Mouse (Mus musculus) thymus, adult 2 months (tissue): ENCODE measurements at regions not wholly inside any gene's neighbourhood (a gene's known extent, or its start where the extent isn't known, plus 50 kb on each side); places are given as distances from the start of the nearest gene placed in this dataset.

Experiments used
- CTCF ChIP-seq: fragments of 200-500 bp; IDR thresholded peaks from 2 replicates; pipeline ENCODE4 v1.5.1; 2012; ENCODE audit warnings: mild to moderate bottlenecking, control low read depth, low read length, moderate library complexity, borderline replicate concordance; ENCODE audit not compliant: control insufficient read depth, poor library complexity, insufficient read depth; ENCODE audit errors: extremely low read depth
- POLR2A ChIP-seq: fragments of 200-500 bp; IDR thresholded peaks from 2 replicates; pipeline ENCODE4 v1.6.1; 2012; ENCODE audit warnings: mild to moderate bottlenecking, low read length, control low read depth, moderate library complexity; ENCODE audit not compliant: control insufficient read depth, poor library complexity, insufficient read depth; ENCODE audit errors: extremely low read depth

- TF ChIP-seq CTCF (no peak), POLR2A (no peak)
Observed at GRCm38 (mm10) chrX:7435375-7436042, 59.9 kb upstream of the Usp27x start.
